ENCODE assay signal across 11 mouse cellular contexts in genomic region chr10:107361546-107361945, GRCm38 (mm10).
DNase-seq lines count a peak whose midpoint lies in the region; ATAC-seq and TF ChIP-seq lines count a peak whose summit lies in the region.
"Had no signal": no experiment of that assay in that cellular context is flagged by ENCODE, and none has a peak within 500 bp of the region (broad histone marks: within the 10 kb centered on the region; RNA-seq: fewer than 3 reads in every experiment).

No protein-coding gene starts in this region.

- no peak for ATAC-seq in liver, embryonic 11.5 days (replicated peaks; ENCODE audit: low FRiP score)
- ATAC-seq: liver, postnatal 0 days had no signal

- no peaks in the 10 kb centered on the region for H3K27me3 ChIP-seq in liver, adult 2 months (ENCODE audit: control insufficient read depth, insufficient read depth, low read length)
- H3K27me3 ChIP-seq in liver, embryonic 11.5 days (replicated peaks; ENCODE audit: control insufficient read depth, insufficient read depth, low read length), result no peaks in the 10 kb centered on the region
- H3K27me3 ChIP-seq in heart, adult 2 months (ENCODE audit: control insufficient read depth, insufficient read depth, low read length), result no peaks in the 10 kb centered on the region
- H3K27me3 ChIP-seq: embryonic facial prominence, embryonic 13.5 days had no signal

- peaks cover 13% of the 10 kb centered on the region for H3K4me1 ChIP-seq in liver, adult 2 months (ENCODE audit: control insufficient read depth, insufficient read depth, low read length)
- no peaks in the 10 kb centered on the region for H3K4me1 ChIP-seq in liver, embryonic 11.5 days (replicated peaks; ENCODE audit: control insufficient read depth, insufficient read depth, low read length)
- H3K4me1 ChIP-seq in heart, adult 2 months (ENCODE audit: control insufficient read depth, insufficient read depth, low read length), result no peaks in the 10 kb centered on the region
- H3K4me1 ChIP-seq: embryonic facial prominence, embryonic 13.5 days had no signal

- H3K36me3 ChIP-seq in liver, adult 2 months (ENCODE audit: control insufficient read depth, insufficient read depth, low read length), result no peaks in the 10 kb centered on the region
- H3K36me3 ChIP-seq in liver, embryonic 11.5 days (ENCODE audit: control insufficient read depth, insufficient read depth, low read length), result no peaks in the 10 kb centered on the region
- no peaks in the 10 kb centered on the region for H3K36me3 ChIP-seq in heart, adult 2 months (ENCODE audit: control insufficient read depth, insufficient read depth, low read length)
- H3K36me3 ChIP-seq: embryonic facial prominence, embryonic 13.5 days had no signal

- H3K9ac ChIP-seq in liver, adult 2 months (ENCODE audit: low read depth, low read length), result no peak overlapping the region
- no peak overlapping the region for H3K9ac ChIP-seq in liver, embryonic 11.5 days (ENCODE audit: low read depth, low read length)
- no peak overlapping the region for H3K9ac ChIP-seq in heart, adult 2 months (ENCODE audit: low read depth, low read length)
- H3K9ac ChIP-seq: embryonic facial prominence, embryonic 13.5 days; liver, postnatal 0 days had no signal

- no peak overlapping the region for H3K27ac ChIP-seq in liver, adult 2 months (replicated peaks; ENCODE audit: insufficient read depth, low read depth, low read length)
- no peak overlapping the region for H3K27ac ChIP-seq in liver, embryonic 11.5 days (ENCODE audit: low read depth, low read length)
- no peak overlapping the region for H3K27ac ChIP-seq in heart, adult 2 months
- H3K27ac ChIP-seq: embryonic facial prominence, embryonic 13.5 days had no signal

- no peaks in the 10 kb centered on the region for H3K9me3 ChIP-seq in liver, embryonic 11.5 days (ENCODE audit: control insufficient read depth, low read length)
- H3K9me3 ChIP-seq: embryonic facial prominence, embryonic 13.5 days had no signal

- no peak for TF ChIP-seq POLR2A in liver, adult 2 months (IDR thresholded peaks at IDR 0.05; ENCODE audit: extremely low read depth, insufficient read depth, low read length)
- TF ChIP-seq POLR2A in heart, adult 2 months (IDR thresholded peaks at IDR 0.05; ENCODE audit: insufficient read depth, low read depth, low read length), result no peak

- H3K79me2 ChIP-seq in liver, adult 2 months (ENCODE audit: control insufficient read depth, insufficient read depth, low read length), result no peaks in the 10 kb centered on the region
- no peaks in the 10 kb centered on the region for H3K79me2 ChIP-seq in heart, adult 2 months (replicated peaks; ENCODE audit: control insufficient read depth, insufficient read depth, low read length)

- peak; percentile 29 for DNase-seq in liver, adult 2 months (ENCODE audit: extremely low read depth, low read depth, low spot score)
- no peak for DNase-seq in liver, embryonic 11.5 days (ENCODE audit: low spot score)
- DNase-seq in cerebellum, adult 8-10 months, result peak; percentile 94
- peak; percentile 34 to 54 for DNase-seq in heart, adult 2 months
- peak; percentile 51 to 58 for DNase-seq in kidney, postnatal 4 days
- DNase-seq in adrenal gland, postnatal 4 days (ENCODE audit: low spot score in 2 of 2), result no peak
- no peak for DNase-seq in spleen, postnatal 14 days (ENCODE audit: low spot score in 2 of 2)
- DNase-seq: adrenal gland, adult 8-10 months; liver, postnatal 0 days; thymus, postnatal 14 days had no signal

- no peak for TF ChIP-seq CTCF in liver, adult 2 months (IDR thresholded peaks at IDR 0.05; ENCODE audit: low read depth, low read length)
- no peak for TF ChIP-seq CTCF in heart, adult 2 months (IDR thresholded peaks at IDR 0.05)

- intact Hi-C loops in heart, adult 2 months (cut with DNase I), result no loop called here

- H3K4me2 ChIP-seq in liver, embryonic 11.5 days, result no peak overlapping the region
- H3K4me2 ChIP-seq: embryonic facial prominence, embryonic 13.5 days had no signal

- no peak for TF ChIP-seq EP300 in heart, adult 2 months (IDR thresholded peaks at IDR 0.05; ENCODE audit: insufficient read depth, low read depth, low read length)

- 66% methylated on average over 4 of the region's 4 CpGs for WGBS in liver, adult 2 months
- 75% methylated on average over 4 of the region's 4 CpGs for WGBS in liver, embryonic 11.5 days
- WGBS in heart, adult 2 months, result 27% methylated on average over 4 of the region's 4 CpGs

- no peak overlapping the region for H3K4me3 ChIP-seq in liver, adult 2 months (ENCODE audit: insufficient read depth, low read depth, low read length)
- no peak overlapping the region for H3K4me3 ChIP-seq in liver, embryonic 11.5 days (ENCODE audit: low read depth, low read length)
- H3K4me3 ChIP-seq in heart, adult 2 months, result no peak overlapping the region
- H3K4me3 ChIP-seq: embryonic facial prominence, embryonic 13.5 days had no signal

Comparison
In these comparisons a context has a peak if more than half of its experiments do, and no peak if none do; other contexts are left out.
1. DNase-seq: peak in liver, adult 2 months (single experiment), cerebellum, adult 8-10 months (single experiment), heart, adult 2 months (2 of 2) and kidney, postnatal 4 days (2 of 2); none in liver, embryonic 11.5 days (single experiment), adrenal gland, postnatal 4 days (0 of 2) and spleen, postnatal 14 days (0 of 2).